Mouse (Mus musculus): ENCODE measurements at regions not wholly inside any gene's neighbourhood (a gene's known extent, or its start where the extent isn't known, plus 50 kb on each side); places are given as distances from the start of the nearest gene placed in this dataset.
A peak's percentile ranks its signal among the peaks of the same experiment; 100 is the strongest.

DNA sequence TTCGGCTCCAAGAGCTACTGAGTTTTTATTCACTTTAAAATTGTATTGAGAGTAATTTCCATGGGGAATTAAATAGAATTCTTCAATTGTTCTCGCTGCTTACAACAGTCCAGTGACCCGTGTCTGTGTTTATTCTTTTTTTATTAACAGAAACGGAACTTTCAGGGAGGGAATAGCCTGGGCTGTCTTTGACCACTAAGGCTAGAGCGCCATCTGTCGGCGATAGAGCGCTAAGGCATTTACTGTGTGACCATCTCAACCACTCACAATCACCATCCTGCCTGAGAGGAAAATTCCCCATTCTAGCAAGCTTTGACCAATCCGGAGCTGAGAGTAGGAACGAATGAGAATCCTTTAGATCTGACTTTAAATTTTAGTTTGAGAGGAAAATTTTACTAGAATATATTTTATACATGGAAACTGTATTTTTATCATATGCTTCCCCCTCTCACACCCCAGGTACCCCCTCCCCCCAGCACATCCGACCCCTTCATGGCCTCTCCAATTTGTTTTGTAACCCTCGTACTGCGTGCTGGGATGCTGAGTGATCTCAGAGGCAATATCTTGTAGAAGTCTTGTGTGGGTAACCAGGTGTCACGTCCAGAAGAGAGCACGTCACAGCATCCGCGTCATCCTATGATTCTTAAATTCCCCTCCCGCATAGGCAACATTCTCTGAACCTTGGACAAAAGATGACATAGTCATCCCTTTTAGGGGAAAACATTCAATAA is 139.9 kb downstream of the Csl start:
- peak; percentile 58 to 73 for DNase-seq
- intact Hi-C loops (cut with DNase I) = loop anchor here (1.0 to 5.0 kb wide), 2 partner anchors 42 to 457 kb away; no protein-coding TSS in a partner anchor

DNA sequence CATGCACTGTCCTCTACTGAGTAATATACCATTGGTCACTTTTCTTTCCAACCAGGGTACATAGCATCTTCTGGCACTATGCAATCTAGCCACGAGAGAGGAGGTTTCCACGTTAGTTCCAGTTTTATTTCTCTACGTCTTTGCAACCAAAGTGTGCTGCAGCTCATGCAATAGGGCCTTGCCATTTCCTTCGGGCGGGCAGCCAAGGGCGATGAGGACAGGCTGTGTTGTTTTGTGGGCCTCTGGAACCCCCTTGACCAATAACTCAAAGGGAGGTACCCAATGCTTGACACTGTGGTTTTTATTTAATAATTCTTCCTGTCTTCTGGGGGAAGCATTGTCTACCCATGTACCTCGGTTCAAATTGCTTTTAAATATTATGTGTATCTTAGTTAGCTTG is 139.0 kb downstream of the Csl start:
- intact Hi-C loops (cut with DNase I) = no loop called here
- DNase-seq = no peak

DNA sequence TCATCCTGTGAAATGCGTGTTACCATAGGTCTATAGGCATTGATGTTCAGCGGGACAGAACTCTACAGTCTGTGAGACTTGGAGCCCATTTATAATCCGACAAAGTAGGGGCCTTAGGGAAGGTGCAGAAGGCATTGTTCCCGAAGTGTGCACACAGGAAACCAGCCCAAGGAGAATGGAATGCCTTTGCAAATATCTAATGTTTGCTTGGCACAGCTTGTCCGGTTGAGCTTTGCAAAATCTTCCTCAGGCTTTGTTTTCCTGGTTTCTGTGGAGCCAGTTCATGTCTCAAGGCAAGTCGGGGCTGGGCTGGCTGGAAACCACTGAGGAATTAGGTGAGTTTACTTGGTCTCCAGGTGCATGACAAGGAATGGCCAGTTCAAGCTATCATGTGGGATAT is 132.1 kb downstream of the Csl start:
- intact Hi-C loops (cut with DNase I) = no loop called here
- no peak for DNase-seq

DNA sequence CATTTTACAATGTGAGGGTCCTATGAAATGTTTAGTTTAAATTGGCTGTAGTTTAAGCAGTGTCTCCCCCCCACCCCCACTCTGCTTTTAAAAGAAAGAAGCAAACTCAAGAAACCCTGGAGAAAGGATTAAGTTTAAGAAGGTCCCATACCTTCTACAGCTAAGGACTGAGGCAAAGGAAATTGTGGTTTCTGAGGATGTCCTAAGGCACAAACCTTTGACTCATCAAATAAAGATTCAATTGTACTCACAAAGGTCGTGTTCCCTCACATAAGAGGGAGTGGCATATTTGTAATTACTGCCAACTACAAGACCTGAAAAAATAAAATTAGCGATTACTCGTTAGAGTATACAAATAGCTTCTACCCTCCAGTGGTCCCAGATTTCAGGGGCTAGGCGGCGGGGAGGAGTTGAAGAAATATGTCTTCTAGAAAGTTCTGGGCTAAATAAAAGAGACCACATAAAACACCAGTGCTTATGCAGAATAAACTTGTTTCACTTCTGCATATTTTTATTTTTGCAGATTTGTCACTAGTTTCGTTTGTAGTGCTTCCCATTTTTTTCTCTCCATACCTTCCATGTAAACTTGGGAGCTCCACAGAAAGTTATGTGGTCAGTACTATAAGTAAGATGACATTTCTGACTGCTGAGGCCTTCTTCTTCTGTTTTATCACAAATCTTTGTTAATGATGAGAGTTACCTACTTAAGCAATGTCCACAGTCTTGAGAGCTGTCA is 127.0 kb downstream of the Csl start:
- intact Hi-C loops (cut with DNase I) = no loop called here
- no peak for DNase-seq

DNA sequence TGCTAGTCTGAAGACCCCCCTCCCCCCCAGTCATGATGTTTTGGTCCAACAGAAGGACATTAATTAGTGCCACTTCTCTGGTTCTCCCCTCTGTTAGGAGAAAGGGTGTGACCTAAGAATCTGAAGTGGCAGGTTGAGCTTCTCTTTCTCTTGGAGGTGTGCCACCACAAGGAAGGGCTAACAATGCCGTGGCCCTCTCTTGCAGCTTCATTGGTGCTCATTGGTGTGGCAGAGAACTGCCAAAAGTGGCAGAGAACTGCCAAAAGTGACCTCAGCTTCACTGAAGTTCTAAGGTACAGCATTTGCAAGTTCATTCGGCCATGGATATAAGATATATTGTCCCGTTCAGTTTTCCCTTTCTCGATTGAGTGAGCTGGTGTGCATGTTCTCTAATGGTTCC is 123.7 kb downstream of the Csl start:
- intact Hi-C loops (cut with DNase I) = no loop called here
- DNase-seq = no peak

DNA sequence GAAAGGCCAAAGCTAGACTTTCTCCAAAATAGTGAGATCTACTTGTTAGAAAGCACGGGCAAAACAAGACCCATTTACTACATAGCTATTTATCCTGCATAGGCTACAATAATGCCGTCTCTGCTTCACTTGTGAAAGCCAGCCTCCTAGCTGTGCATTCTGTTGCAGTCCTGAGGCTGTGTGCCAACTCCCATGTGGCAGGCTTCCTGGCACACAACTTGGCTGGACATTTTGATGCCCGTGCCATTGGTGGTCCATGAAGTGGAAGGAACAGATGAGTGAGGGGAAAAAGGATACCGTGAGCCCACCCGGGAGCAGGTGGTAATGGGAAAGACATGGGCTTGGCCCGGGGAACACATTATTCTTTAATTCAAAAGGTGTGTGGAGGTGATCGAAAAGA is 120.4 kb downstream of the Csl start:
- intact Hi-C loops (cut with DNase I) = no loop called here
- no peak for DNase-seq

DNA sequence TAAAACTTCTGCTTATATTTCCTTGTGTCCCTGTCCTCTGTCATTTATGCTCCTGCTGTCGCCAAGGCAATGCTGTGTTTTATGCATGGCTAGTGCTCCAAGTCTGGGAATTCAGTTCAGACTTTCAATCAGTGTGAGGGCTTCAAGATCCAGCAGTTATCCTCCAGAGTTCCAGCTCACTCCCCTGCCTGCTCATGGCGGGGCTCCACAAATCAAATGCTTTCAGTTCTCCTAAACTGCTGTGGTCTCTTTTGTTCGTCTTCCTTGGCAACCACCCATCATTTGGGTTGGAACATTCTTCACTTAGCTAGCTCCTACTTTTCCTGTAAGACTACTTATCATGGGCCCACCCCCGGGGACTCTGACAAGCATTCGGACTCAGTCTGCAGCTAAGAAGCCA is 120.0 kb downstream of the Csl start:
- no peak for DNase-seq
- intact Hi-C loops (cut with DNase I) = no loop called here

DNA sequence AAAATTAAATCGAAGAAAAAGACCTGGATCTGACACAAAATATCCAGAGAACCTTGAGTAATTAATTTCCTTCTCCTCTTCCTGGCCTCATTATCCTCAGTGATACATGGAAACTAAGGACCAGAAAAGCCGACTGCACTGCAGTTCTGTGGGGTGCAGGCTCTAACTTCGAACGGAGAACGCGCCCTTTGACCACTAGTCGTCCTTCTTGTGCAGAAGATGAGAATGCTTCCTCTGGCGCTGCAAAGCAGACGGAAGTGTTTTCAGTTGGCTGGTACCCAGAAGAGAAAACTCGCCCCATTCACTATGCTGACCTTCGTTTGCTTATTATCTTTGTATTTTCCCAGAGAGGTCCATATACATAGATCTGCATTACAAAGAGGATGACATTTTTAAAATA is 117.7 kb downstream of the Csl start:
- DNase-seq = peak; percentile 18 to 27
- intact Hi-C loops (cut with DNase I) = loop anchor here (10.0 kb wide), 1 partner anchor 523 kb away; no protein-coding TSS in a partner anchor

DNA sequence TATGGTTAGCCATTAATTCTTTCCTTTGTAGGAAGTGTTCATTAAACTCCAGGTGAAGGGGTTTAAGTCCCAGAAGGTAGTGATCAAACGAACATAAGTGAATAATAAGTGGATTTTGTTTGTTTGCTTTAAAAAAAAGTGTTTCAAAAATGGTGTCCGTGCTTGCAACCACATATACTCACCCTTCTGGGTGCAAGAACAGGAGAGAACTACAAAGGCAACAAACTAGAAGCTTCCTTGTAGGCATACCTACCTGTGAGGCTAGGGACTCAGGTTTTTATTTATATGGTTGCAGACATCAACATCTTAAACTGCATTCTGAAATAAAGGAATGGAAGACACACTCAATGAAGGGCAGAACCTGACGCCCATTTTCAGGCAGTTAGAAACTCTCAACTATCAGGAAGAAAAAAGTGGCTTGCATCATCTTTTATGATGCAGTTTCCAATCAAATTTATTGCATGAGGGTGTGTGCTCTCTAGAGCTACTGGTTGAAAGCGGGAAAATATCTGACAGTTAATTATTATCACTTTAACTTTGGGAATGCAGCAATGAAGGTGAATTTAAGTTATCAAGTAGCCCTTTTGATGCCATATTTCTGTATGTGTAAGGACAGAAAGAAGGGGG is 117.1 kb downstream of the Csl start:
- no peak for DNase-seq
- intact Hi-C loops (cut with DNase I) = loop anchor here (10.0 kb wide), 1 partner anchor 522 kb away; no protein-coding TSS in a partner anchor

DNA sequence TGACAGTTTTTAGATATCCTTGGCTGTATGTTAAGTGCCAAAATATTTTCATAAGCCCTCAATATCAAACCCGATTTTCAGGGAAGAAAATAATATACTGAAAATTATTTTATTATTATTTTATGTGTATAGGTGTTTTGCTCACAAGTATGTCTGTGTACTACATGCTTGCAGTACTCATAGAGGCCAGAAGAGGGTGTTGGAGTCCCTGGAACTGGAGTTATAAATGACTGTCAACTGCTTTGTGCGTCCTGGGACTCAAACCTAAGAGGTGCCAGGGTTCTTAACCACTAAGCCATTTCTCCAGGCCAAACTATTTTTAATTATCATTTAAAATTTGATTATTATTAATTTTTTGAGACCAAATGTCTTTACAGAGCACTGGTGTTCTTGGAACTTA is 114.5 kb downstream of the Csl start:
- intact Hi-C loops (cut with DNase I) = loop anchor here (10.0 kb wide), 1 partner anchor 520 kb away; no protein-coding TSS in a partner anchor

DNA sequence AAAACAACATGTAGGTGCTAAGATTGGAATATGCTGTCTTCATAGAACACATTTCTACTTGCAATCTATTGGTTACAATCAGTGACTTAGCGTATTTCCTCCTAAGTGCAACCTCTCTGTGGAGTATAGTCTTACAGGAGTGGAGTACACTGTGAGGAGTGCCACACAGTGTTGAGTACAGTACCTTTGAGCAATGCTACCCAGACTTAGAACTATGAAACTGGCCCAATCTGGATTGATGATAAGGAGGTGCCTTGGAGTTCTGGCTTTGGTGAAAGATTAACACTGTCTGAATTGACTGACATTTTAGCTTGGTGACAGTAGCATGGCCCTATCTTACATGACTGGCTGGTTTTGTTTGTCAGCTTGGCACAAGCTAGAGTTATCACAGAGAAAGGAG is 107.4 kb downstream of the Csl start:
- DNase-seq = no peak
- intact Hi-C loops (cut with DNase I) = no loop called here

More for the DNA sequence above, 114.5 kb downstream of the Csl start:
- no peak for DNase-seq

DNA sequence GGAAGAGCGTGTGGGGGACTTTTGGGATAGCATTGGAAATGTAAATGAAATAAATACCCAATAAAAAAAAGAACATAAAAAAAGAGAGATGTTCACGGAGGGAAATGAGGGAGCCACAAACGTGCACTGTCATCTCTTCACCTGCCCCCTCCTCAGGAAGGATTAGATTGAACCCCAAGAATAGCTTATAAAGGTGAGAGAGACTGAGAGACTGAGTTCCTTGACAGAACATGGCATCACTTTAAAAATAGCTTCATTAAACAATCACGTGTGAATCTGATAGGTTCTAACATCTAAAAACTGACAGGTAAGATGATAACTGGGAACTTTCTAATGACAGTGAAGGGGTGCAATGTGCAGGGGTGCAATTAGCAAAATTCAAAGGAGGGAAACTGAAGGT is 105.2 kb downstream of the Csl start:
- intact Hi-C loops (cut with DNase I) = no loop called here

DNA sequence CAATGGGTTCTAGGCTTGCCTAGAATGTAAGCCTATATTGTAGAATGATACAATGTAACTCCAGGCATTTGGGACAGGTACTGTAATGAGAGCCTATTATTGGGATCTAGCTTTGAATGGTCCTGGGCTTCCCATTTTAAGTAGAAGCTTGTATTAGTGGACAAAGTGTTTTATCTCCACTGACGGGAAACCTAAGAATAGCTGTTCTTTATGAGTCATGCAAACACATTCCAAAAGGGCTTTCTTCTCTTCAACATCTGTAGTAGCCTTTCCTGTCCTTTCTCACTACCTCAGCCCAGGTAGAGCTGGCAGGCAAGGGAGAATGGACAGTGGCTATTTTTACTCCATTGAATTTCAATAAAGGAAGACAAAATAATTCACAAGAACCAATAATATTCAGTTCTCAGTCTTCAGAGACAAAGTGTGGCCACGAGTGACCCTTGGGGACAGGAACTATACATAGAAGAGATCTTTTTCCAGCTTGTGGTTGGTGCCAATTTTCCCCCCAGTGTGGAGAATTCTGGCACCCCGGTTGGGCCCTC is 82.8 kb downstream of the Csl start:
- intact Hi-C loops (cut with DNase I) = no loop called here
- DNase-seq = no peak

More for the DNA sequence above, 105.2 kb downstream of the Csl start:
- no peak for DNase-seq

DNA sequence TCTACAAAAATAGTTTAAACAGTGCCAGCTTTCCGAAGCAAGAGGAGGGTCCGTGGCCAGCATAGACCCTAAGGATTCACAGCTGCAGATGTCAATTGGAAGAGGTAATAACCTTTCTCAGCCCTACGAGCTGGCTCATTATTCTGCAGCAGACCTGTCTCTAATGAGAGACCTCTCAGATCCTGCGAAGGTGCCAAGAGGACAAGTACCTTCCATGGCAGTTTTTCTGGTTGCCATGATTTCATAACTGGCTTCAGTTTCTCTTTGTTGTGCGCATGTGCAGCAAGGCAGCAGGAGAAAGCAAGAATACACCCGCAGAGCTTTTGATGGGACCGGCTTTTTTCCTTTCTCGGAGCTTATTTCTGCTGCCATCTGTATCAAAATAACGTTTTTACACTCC is 81.4 kb downstream of the Csl start:
- intact Hi-C loops (cut with DNase I) = no loop called here
- no peak for DNase-seq

DNA sequence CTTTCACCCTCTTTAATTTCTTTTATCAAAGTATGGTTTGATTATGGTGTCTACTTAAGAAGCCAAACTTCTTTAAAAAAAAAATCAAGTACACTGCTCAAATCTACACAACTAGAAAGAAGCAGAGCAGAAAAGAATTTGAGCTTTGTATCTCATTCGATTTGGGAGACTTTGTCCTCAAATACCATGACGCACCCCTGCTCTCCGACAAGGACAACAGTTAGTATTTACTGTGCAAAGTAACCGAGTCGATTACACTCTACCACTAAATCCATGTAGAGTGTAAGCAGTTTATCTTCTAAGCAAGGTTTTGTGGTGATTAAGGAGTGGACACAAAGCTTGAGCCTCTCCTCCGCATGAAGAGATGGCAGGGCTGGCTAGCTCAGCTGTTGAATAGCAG is 79.6 kb downstream of the Csl start:
- no peak for DNase-seq
- intact Hi-C loops (cut with DNase I) = no loop called here

DNA sequence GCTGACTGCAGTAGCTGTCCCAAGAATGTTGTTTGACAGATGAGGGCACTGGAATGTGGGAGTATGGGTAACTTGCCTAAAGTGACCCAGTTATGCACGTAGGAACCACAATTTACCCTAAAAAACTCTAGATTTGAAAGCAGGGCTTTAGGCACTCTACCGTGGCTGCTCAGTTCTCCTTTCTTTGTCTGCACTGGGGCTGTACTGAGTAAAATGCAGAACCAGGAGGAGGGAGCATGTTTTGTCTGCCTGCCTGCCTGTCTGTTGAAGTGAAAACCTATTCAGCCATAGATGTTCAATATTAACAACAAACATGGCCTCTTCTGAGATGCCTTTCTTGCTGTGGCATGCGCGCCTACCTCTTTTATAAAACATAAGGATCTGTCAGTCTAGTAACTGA is 77.5 kb downstream of the Csl start:
- intact Hi-C loops (cut with DNase I) = no loop called here
- DNase-seq = no peak

DNA sequence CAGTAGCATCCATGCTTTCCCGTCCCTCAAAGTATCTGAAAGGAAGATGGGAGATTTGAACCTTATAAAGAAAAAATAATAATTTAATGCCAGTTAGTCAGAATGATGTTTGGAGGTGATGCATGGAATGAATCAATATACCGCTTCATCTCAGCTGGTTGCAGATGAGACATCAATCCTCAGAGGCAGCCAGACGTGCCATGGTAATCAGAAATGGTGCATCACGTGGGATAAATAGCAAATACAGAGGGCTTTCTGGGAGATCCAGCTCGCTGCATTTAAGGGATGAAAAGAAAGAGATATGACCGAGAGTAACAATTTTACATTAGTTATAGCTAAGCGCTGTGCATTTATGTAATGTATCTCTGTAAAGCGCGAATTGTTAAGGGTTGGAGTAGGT is 77.1 kb downstream of the Csl start:
- intact Hi-C loops (cut with DNase I) = no loop called here
- no peak for DNase-seq

DNA sequence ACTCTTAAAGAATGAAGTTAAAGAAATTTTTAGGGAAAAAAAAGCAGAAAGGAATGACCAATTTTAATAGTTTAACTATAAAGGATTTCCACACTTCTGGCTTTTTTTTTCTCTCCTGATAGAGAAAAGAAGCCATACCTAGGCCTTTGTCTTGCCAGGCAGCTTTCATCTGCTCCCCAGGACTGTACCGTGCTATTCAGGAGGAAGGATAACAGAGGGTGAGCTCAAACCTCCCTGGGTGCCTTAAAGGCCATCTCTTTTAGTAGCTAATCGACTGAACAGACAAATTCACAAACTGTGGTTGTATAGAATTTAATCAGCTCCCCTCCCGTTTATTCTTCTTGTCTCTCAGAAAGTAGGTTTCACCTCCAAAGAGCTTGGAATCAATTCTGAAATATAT is 76.1 kb downstream of the Csl start:
- intact Hi-C loops (cut with DNase I) = no loop called here
- no peak for DNase-seq

DNA sequence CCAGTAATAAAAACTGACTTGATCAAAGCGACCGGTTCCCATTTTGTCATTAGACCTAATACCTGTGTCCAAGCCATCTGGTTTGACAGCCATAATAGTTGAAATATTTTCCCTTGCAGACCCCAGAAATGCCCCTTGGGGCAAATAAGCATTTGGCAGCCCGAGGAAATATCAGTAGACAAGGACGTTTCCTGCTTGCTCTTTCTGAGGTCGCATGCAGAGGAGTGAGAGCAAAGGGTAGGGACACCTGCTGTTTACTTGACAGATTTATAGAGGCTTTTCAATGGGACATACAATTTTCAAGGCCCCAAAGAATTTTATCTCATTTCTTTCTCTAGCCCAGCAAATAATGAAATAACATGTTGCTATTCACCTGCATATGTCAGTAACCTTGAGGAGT is 73.5 kb downstream of the Csl start:
- intact Hi-C loops (cut with DNase I) = no loop called here
- no peak for DNase-seq

DNA sequence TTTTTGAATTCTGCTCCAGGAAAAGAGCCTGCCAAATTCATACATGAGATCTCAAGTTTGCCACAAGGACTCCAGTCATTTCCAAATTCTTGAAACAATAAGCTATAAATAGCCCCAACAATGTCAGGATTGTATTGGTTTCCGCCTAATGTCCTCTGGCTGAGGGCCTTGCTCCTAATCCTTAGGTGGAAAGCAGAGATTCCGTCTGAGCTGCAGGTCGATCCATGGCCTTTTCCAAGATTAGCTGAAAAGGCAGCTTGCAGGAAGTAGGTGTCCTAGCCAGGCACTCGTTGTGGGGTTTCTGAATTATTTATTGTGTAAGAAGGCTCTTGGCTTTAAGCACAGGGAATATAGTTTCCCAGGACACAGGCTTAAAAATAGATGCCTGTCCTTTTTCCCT is 72.4 kb downstream of the Csl start:
- no peak for DNase-seq
- intact Hi-C loops (cut with DNase I) = no loop called here

DNA sequence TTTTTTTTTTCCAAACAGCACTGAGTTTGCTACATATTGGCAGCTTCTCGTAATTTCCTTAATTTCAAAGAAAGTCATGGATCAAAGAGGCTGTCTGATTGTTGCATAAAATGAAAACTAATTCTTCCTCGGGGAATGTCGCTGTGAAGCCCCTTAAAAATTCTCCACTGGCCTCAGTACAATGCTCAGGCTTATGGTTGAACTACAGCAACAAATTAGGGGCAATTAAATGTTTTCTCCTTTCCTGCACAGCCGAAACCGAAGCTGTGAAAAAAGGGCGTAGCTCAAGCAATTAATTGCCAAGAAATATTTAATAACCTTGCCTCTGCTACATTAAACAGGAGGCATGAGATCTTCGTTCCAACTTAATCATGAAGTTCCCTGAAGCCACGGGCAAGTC is 61.8 kb downstream of the Csl start:
- intact Hi-C loops (cut with DNase I) = no loop called here
- no peak for DNase-seq

All from gastrocnemius, postnatal 36 days (tissue).